Mouse (Mus musculus) gastrocnemius, postnatal 14 days (tissue): ENCODE data around the gene Card11. TPM values are rescaled to one million over a fixed set of nuclear protein-coding genes. Genes with fewer than 3 reads are reported as not detected.

Experiments
- microRNA-seq, 2 experiments: library from miRNA; unstranded; fragments of <30 nt; microRNA quantifications; one replicate each; pipeline ENCODE4 v1.2.0; 2021
- total RNA-seq, 2 experiments: library from RNA; stranded (reverse); gene quantifications; 2 replicates each; pipeline ENCODE4 v1.2.3; 2021

Card11 gene
- total RNA-seq, 2 experiments from 2014 or later, result 0.07 to 0.08 TPM

Small RNA genes within 50 kb of the gene (microRNA-seq; reads per million reads assigned to microRNA genes)
- 0 reads per million in 2 experiments for gene Gm44385

Other genes with a start within 250 kb of the Card11 start
- 10 to 100 TPM; 26.6 to 35.0 TPM for gene Gna12, start 170.2 kb downstream of the Card11 start, total RNA-seq
- gene Sdk1, start 240.9 kb upstream of the Card11 start, total RNA-seq, result 1 to 10 TPM; 2.7 to 3.8 TPM